Mouse (Mus musculus) MEL (cell line): Measurements from ENCODE around the gene Rab5b. TPM values are rescaled to one million over a fixed set of nuclear protein-coding genes. Genes with fewer than 3 reads are reported as not detected.

Experiments used
- DNase-seq: peaks from one replicate; pipeline ENCODE4 v3.0.0; 2011; ENCODE audit warnings: low read depth, low spot score
- H3K27ac ChIP-seq: 2 replicates; pipeline ENCODE4 v1.5.1; 2012; ENCODE audit warnings: low read depth, mild to moderate bottlenecking, control low read depth, low read length, moderate library complexity; ENCODE audit not compliant: control insufficient read depth
- H3K27me3 ChIP-seq, 2 experiments: fragments of 150-350 bp in 1 of 2; sonication (generic) in 1 of 2; 2 replicates each; pipeline ENCODE4 v1.6.1; 2012; ENCODE audit warnings: low read length in 2 of 2, mild to moderate bottlenecking in 2 of 2, improper control_type of control experiment in 1 of 2, moderate library complexity in 1 of 2; ENCODE audit not compliant: insufficient read depth in 2 of 2, control insufficient read depth in 1 of 2
- H3K36me3 ChIP-seq, 2 experiments: 2 replicates each; pipeline ENCODE4 v1.6.1; 2012 to 2014; ENCODE audit warnings: low read length in 2 of 2, improper control_type of control experiment in 1 of 2, inconsistent platforms in 1 of 2, mild to moderate bottlenecking in 1 of 2; ENCODE audit not compliant: insufficient read depth in 2 of 2, control insufficient read depth in 1 of 2
- H3K4me1 ChIP-seq, 2 experiments: fragments of 150-350 bp in 1 of 2; sonication (generic) in 1 of 2; 2 replicates each; pipeline ENCODE4 v1.6.1; 2012; ENCODE audit warnings: low read length in 2 of 2, improper control_type of control experiment in 1 of 2, mild to moderate bottlenecking in 1 of 2; ENCODE audit not compliant: insufficient read depth in 2 of 2, control insufficient read depth in 1 of 2
- H3K4me3 ChIP-seq, 2 experiments: fragments of 150-350 bp in 1 of 2; sonication (generic) in 1 of 2; 2 replicates each; pipeline ENCODE4 v1.5.1; 2012; ENCODE audit warnings: low read depth in 2 of 2, low read length in 2 of 2, mild to moderate bottlenecking in 2 of 2, moderate library complexity in 2 of 2, control low read depth in 1 of 2, improper control_type of control experiment in 1 of 2; ENCODE audit not compliant: control insufficient read depth in 1 of 2, insufficient read depth in 1 of 2
- H3K79me2 ChIP-seq: 2 replicates; pipeline ENCODE4 v1.6.1; 2012; ENCODE audit warnings: mild to moderate bottlenecking, low read length, moderate library complexity; ENCODE audit not compliant: control insufficient read depth, poor library complexity, insufficient read depth
- H3K9ac ChIP-seq: 2 replicates; pipeline ENCODE4 v1.6.1; 2012; ENCODE audit warnings: low read depth, mild to moderate bottlenecking, control low read depth, low read length, moderate library complexity; ENCODE audit not compliant: control insufficient read depth, poor library complexity, severe bottlenecking
- H3K9me3 ChIP-seq: fragments of 150-350 bp; sonication (generic); replicated peaks from 2 replicates; pipeline ENCODE4 v1.6.1; 2012; ENCODE audit warnings: mild to moderate bottlenecking, low read length, improper control_type of control experiment, moderate library complexity; ENCODE audit not compliant: insufficient read depth
- BHLHE40 ChIP-seq: IDR thresholded peaks from 2 replicates; pipeline ENCODE4 v1.6.1; 2012; ENCODE audit warnings: low read depth, mild to moderate bottlenecking, inconsistent platforms, low read length, improper control_type of control experiment, borderline replicate concordance
- E2F4 ChIP-seq: IDR thresholded peaks from 2 replicates; pipeline ENCODE4 v1.6.1; 2011; ENCODE audit warnings: low read depth, low read length, improper control_type of control experiment, borderline replicate concordance
- EP300 ChIP-seq, 2 experiments: IDR thresholded peaks; 2 replicates each; pipeline ENCODE4 v1.6.1; 2011; ENCODE audit warnings: improper control_type of control experiment in 2 of 2, low read length in 2 of 2, low read depth in 1 of 2, mild to moderate bottlenecking in 1 of 2
- GABPA ChIP-seq: IDR thresholded peaks from 2 replicates; pipeline ENCODE4 v1.6.1; 2012; ENCODE audit warnings: low read depth, mild to moderate bottlenecking, inconsistent platforms, low read length, improper control_type of control experiment, moderate library complexity
- GATA1 ChIP-seq: IDR thresholded peaks from 2 replicates; pipeline ENCODE4 v1.6.1; 2011; ENCODE audit warnings: low read depth, low read length, improper control_type of control experiment
- MAZ ChIP-seq: IDR thresholded peaks from 2 replicates; pipeline ENCODE4 v1.6.1; 2012; ENCODE audit warnings: low read depth, mild to moderate bottlenecking, inconsistent platforms, low read length, improper control_type of control experiment
- MYB ChIP-seq: IDR thresholded peaks from 2 replicates; pipeline ENCODE4 v1.6.1; 2011; ENCODE audit warnings: mild to moderate bottlenecking, low read depth, low read length, improper control_type of control experiment
- MYC ChIP-seq: IDR thresholded peaks from 2 replicates; pipeline ENCODE4 v1.6.1; 2011; ENCODE audit warnings: low read depth, mild to moderate bottlenecking, low read length, improper control_type of control experiment, moderate library complexity
- NRF1 ChIP-seq: IDR thresholded peaks from 2 replicates; pipeline ENCODE4 v1.6.1; 2014; ENCODE audit warnings: low read depth, mild to moderate bottlenecking, inconsistent platforms, low read length, improper control_type of control experiment, moderate library complexity; ENCODE audit not compliant: poor library complexity, insufficient read depth, severe bottlenecking
- POLR2A ChIP-seq, 2 experiments: IDR thresholded peaks; 2 replicates each; pipeline ENCODE4 v1.6.1; 2011 to 2012; ENCODE audit warnings: low read length in 2 of 2, mild to moderate bottlenecking in 2 of 2, control low read depth in 1 of 2, improper control_type of control experiment in 1 of 2, low read depth in 1 of 2, moderate library complexity in 1 of 2; ENCODE audit not compliant: control insufficient read depth in 1 of 2, insufficient read depth in 1 of 2, poor library complexity in 1 of 2
- RCOR1 ChIP-seq: IDR thresholded peaks from 2 replicates; pipeline ENCODE4 v1.6.1; 2012; ENCODE audit warnings: low read depth, mild to moderate bottlenecking, inconsistent platforms, low read length, improper control_type of control experiment
- TAL1 ChIP-seq: IDR thresholded peaks from 2 replicates; pipeline ENCODE4 v1.6.1; 2012; ENCODE audit warnings: mild to moderate bottlenecking, inconsistent platforms, low read length, moderate library complexity, mixed read lengths
- TCF12 ChIP-seq: IDR thresholded peaks from 2 replicates; pipeline ENCODE4 v1.6.1; 2014; ENCODE audit warnings: low read depth, mild to moderate bottlenecking, inconsistent platforms, low read length, improper control_type of control experiment, moderate library complexity
- ZNF384 ChIP-seq: IDR thresholded peaks from 2 replicates; pipeline ENCODE4 v1.6.1; 2012; ENCODE audit warnings: low read depth, mild to moderate bottlenecking, inconsistent platforms, low read length, improper control_type of control experiment
- polyA plus RNA-seq, 2 experiments: library from polyadenylated mRNA; stranded (reverse) in 1 of 2; unstranded in 1 of 2; fragments of >175 nt in 1 of 2; fragments of >200 nt in 1 of 2; gene quantifications; 2 replicates each; pipeline versions ENCODE4 v1.2.1 to v1.2.4; 2012; ENCODE audit warnings: low replicate concordance in 2 of 2, low read depth in 1 of 2; ENCODE audit not compliant: insufficient read length in 2 of 2, insufficient read depth in 1 of 2, missing spikeins in 1 of 2
- total RNA-seq: library from RNA; depleted of rRNA; stranded (reverse); fragments of 300-350 nt; gene quantifications from 2 replicates; pipeline ENCODE4 v1.2.3, GENCODE M21; 2012

Rab5b gene
- total and polyA plus RNA-seq, 3 experiments = 18.7 to 45.7 (median 23.3) TPM

GRCm38 (mm10) chr10:128665307-128665706 is 30.8 kb downstream of the Rab5b start (continued):
- TF ChIP-seq MAZ (peak; percentile 43; the same call in 1 of the 2 replicates), NRF1 (no peak), EP300 (IDR thresholded peaks at IDR 0.05; ENCODE audit: low read depth in 1 of 2, low read length in 2 of 2) (peak; percentile 44 to 53; a peak in 2 of 4 replicates), E2F4 (no peak), GATA1 (peak; percentile 67)

GRCm38 (mm10) chr10:128664808-128665207 is 31.3 kb downstream of the Rab5b start:
- Histone ChIP-seq H3K9ac (no peak overlapping the region), H3K27ac (no peak overlapping the region), H3K9me3 (no peaks in the 10 kb centered on the region), H3K79me2 (no peaks in the 10 kb centered on the region), H3K4me3 (no peak overlapping the region), H3K27me3 (no peaks in the 10 kb centered on the region), H3K4me1 (peaks cover 13 to 20% of the 10 kb centered on the region in 2 experiments), H3K36me3 (peaks cover 0 to 31% of the 10 kb centered on the region in 2 experiments; a peak in 2 of 4 replicates)
- DNase-seq = peak; percentile 30
- no peak for TF ChIP-seq RCOR1
- peak; percentile 41; a peak in 2 of 4 replicates for TF ChIP-seq EP300 (IDR thresholded peaks at IDR 0.05; ENCODE audit: low read depth in 1 of 2, low read length in 2 of 2)
- peak; percentile 68; the same call in 1 of the 2 replicates for TF ChIP-seq TCF12
- TF ChIP-seq MYB = no peak
- TF ChIP-seq GABPA = no peak
- peak; percentile 46; the same call in 1 of the 2 replicates for TF ChIP-seq GATA1
- peak; percentile 56 for TF ChIP-seq TAL1

- peak; percentile 58 for DNase-seq
- Histone ChIP-seq H3K79me2 (no peaks in the 10 kb centered on the region), H3K27me3 (peaks cover 0 to 2% of the 10 kb centered on the region in 2 experiments; a peak in 3 of 4 replicates), H3K4me3 (no peak overlapping the region), H3K9ac (no peak overlapping the region), H3K4me1 (peaks cover 13 to 20% of the 10 kb centered on the region in 2 experiments), H3K27ac (no peak overlapping the region), H3K36me3 (peaks cover 0 to 31% of the 10 kb centered on the region in 2 experiments; a peak in 2 of 4 replicates), H3K9me3 (no peaks in the 10 kb centered on the region)
- TF ChIP-seq MYC (0 out of 2 replicates have a peak, but pooled peaks have one; percentile 36), TCF12 (0 out of 2 replicates have a peak, but pooled peaks have one; percentile 14), BHLHE40 (no peak), ZNF384 (0 out of 2 replicates have a peak, but pooled peaks have one; percentile 24), RCOR1 (no peak), GATA1 (peak; percentile 23), POLR2A (IDR thresholded peaks at IDR 0.05; ENCODE audit: control insufficient read depth in 1 of 2, insufficient read depth in 1 of 2, low read depth in 1 of 2, low read length in 2 of 2, poor library complexity in 1 of 2) (no peak)
Measured at GRCm38 (mm10) chr10:128663441-128664220, 32.4 kb downstream of the Rab5b start.
